In genomic region chr4:141332258-141332657, GRCm38 (mm10) we compare ENCODE assay signal across 25 mouse cellular contexts. TPM values are rescaled to one million over a fixed set of nuclear protein-coding genes. Genes with fewer than 3 reads are reported as not detected.
DNase-seq lines count a peak whose midpoint lies in the region; ATAC-seq and TF ChIP-seq lines count a peak whose summit lies in the region.
"Had no signal": no experiment of that assay in that cellular context is flagged by ENCODE, and none has a peak within 500 bp of the region (broad histone marks: within the 10 kb centered on the region; RNA-seq: fewer than 3 reads in every experiment).

No protein-coding gene starts in this region.

- no peak overlapping the region for H3K4me2 ChIP-seq in forebrain, embryonic 13.5 days
- no peak overlapping the region for H3K4me2 ChIP-seq in liver, postnatal 0 days (ENCODE audit: low read depth, low read length)
- H3K4me2 ChIP-seq in liver, embryonic 11.5 days = no peak overlapping the region
- H3K4me2 ChIP-seq in stomach, postnatal 0 days (replicated peaks; ENCODE audit: low read depth) = no peak overlapping the region
- H3K4me2 ChIP-seq: embryonic facial prominence, embryonic 12.5 days; heart, embryonic 12.5 days; heart, embryonic 15.5 days; hindbrain, embryonic 13.5 days; intestine, embryonic 15.5 days had no signal

- no peak for TF ChIP-seq CTCF in liver, postnatal 0 days (IDR thresholded peaks at IDR 0.05; ENCODE audit: low read depth)
- no peak for TF ChIP-seq CTCF in stomach, postnatal 0 days (IDR thresholded peaks at IDR 0.05; ENCODE audit: low read depth)

- H3K36me3 ChIP-seq in forebrain, embryonic 10.5 days (replicated peaks) = peaks cover 11% of the 10 kb centered on the region
- no peaks in the 10 kb centered on the region for H3K36me3 ChIP-seq in forebrain, embryonic 13.5 days (ENCODE audit: poor library complexity, severe bottlenecking)
- H3K36me3 ChIP-seq in liver, postnatal 0 days (replicated peaks; ENCODE audit: insufficient read depth, low read length) = 0 out of 2 replicates have a peak, but pooled peaks cover 3% of the 10 kb centered on the region
- H3K36me3 ChIP-seq in liver, embryonic 11.5 days (ENCODE audit: control insufficient read depth, insufficient read depth, low read length) = no peaks in the 10 kb centered on the region; the same call in 1 of the 2 replicates
- no peaks in the 10 kb centered on the region for H3K36me3 ChIP-seq in stomach, postnatal 0 days (ENCODE audit: control insufficient read depth, insufficient read depth, low read length)
- H3K36me3 ChIP-seq: embryonic facial prominence, embryonic 12.5 days; heart, embryonic 15.5 days; hindbrain, embryonic 13.5 days; intestine, embryonic 15.5 days had no signal

- peaks cover 46% of the 10 kb centered on the region for H3K4me1 ChIP-seq in forebrain, embryonic 10.5 days
- peaks cover 22% of the 10 kb centered on the region for H3K4me1 ChIP-seq in forebrain, embryonic 13.5 days
- no peaks in the 10 kb centered on the region for H3K4me1 ChIP-seq in liver, postnatal 0 days (ENCODE audit: insufficient read depth)
- H3K4me1 ChIP-seq in liver, embryonic 11.5 days (replicated peaks; ENCODE audit: control insufficient read depth, insufficient read depth, low read length) = 0 out of 2 replicates have a peak, but pooled peaks cover 5% of the 10 kb centered on the region
- no peaks in the 10 kb centered on the region for H3K4me1 ChIP-seq in stomach, postnatal 0 days (replicated peaks; ENCODE audit: control insufficient read depth, insufficient read depth)

- H3K9ac ChIP-seq in forebrain, embryonic 13.5 days = no peak overlapping the region
- H3K9ac ChIP-seq in liver, postnatal 0 days (replicated peaks) = no peak overlapping the region
- H3K9ac ChIP-seq in liver, embryonic 11.5 days (ENCODE audit: low read depth, low read length) = no peak overlapping the region
- H3K9ac ChIP-seq in stomach, postnatal 0 days (ENCODE audit: low read length) = no peak overlapping the region
- H3K9ac ChIP-seq: embryonic facial prominence, embryonic 12.5 days; forebrain, postnatal 0 days; heart, embryonic 12.5 days; heart, embryonic 15.5 days; hindbrain, embryonic 13.5 days; intestine, embryonic 15.5 days had no signal

- DNase-seq in forebrain, embryonic 10.5 days (ENCODE audit: extremely low spot score, low spot score) = no peak
- peak; percentile 51 for DNase-seq in liver, postnatal 0 days
- no peak for DNase-seq in liver, embryonic 11.5 days (ENCODE audit: low spot score)
- DNase-seq in stomach, postnatal 0 days (ENCODE audit: low spot score) = no peak
- DNase-seq in thymus, postnatal 0 days (ENCODE audit: low spot score) = no peak
- DNase-seq: adrenal gland, postnatal 10 days; cerebellum, adult 18-20 months; cerebellum, adult 9-10 months; cerebellum, postnatal 14 days; forebrain, postnatal 0 days; gastrocnemius, postnatal 25 days; heart, adult 18-20 months; heart, postnatal 10 days; heart, postnatal 36 days had no signal

- H3K27me3 ChIP-seq in forebrain, embryonic 10.5 days (ENCODE audit: poor library complexity, severe bottlenecking) = no peaks in the 10 kb centered on the region; the same call in 1 of the 2 replicates
- H3K27me3 ChIP-seq in forebrain, embryonic 13.5 days = no peaks in the 10 kb centered on the region
- no peaks in the 10 kb centered on the region for H3K27me3 ChIP-seq in liver, postnatal 0 days (ENCODE audit: insufficient read depth, low read length)
- peaks cover 4% of the 10 kb centered on the region; the same call in 1 of the 2 replicates for H3K27me3 ChIP-seq in liver, embryonic 11.5 days (replicated peaks; ENCODE audit: control insufficient read depth, insufficient read depth, low read length)
- no peaks in the 10 kb centered on the region for H3K27me3 ChIP-seq in stomach, postnatal 0 days (ENCODE audit: control insufficient read depth, insufficient read depth, low read length)
- H3K27me3 ChIP-seq: embryonic facial prominence, embryonic 12.5 days; heart, embryonic 12.5 days; heart, embryonic 15.5 days; intestine, embryonic 15.5 days; Patski had no signal

- 0 out of 2 replicates have a peak overlapping the region, but pooled peaks have one; percentile 91 for H3K27ac ChIP-seq in forebrain, embryonic 10.5 days
- H3K27ac ChIP-seq in forebrain, embryonic 13.5 days = no peak overlapping the region
- H3K27ac ChIP-seq in liver, postnatal 0 days (ENCODE audit: low read depth) = peak overlapping the region; percentile 49; the same call in 1 of the 2 replicates
- no peak overlapping the region for H3K27ac ChIP-seq in liver, embryonic 11.5 days (ENCODE audit: low read depth, low read length)
- H3K27ac ChIP-seq in stomach, postnatal 0 days (replicated peaks) = peak overlapping the region; percentile 45; the same call in 1 of the 2 replicates
- H3K27ac ChIP-seq: embryonic facial prominence, embryonic 12.5 days; heart, embryonic 15.5 days; hindbrain, embryonic 10.5 days; hindbrain, embryonic 13.5 days; intestine, embryonic 15.5 days had no signal

- 82% methylated on average over 7 of the region's 7 CpGs for WGBS in forebrain, embryonic 10.5 days
- 86% methylated on average over 7 of the region's 7 CpGs for WGBS in forebrain, embryonic 13.5 days
- 57% methylated on average over 7 of the region's 7 CpGs for WGBS in liver, postnatal 0 days (ENCODE audit: insufficient replicate concordance)
- WGBS in liver, embryonic 11.5 days = 66% methylated on average over 7 of the region's 7 CpGs
- WGBS in stomach, postnatal 0 days = 49% methylated on average over 7 of the region's 7 CpGs

- H3K4me3 ChIP-seq in forebrain, embryonic 10.5 days = no peak overlapping the region
- H3K4me3 ChIP-seq in forebrain, embryonic 13.5 days = no peak overlapping the region
- no peak overlapping the region for H3K4me3 ChIP-seq in liver, postnatal 0 days (ENCODE audit: low read depth, low read length)
- no peak overlapping the region for H3K4me3 ChIP-seq in liver, embryonic 11.5 days (ENCODE audit: low read depth, low read length)
- no peak overlapping the region for H3K4me3 ChIP-seq in stomach, postnatal 0 days (ENCODE audit: low read depth, low read length)
- H3K4me3 ChIP-seq: embryonic facial prominence, embryonic 12.5 days; erythroblast, embryonic 14.5 days; heart, embryonic 12.5 days; heart, embryonic 15.5 days; hindbrain, embryonic 10.5 days; hindbrain, embryonic 13.5 days; intestine, embryonic 15.5 days had no signal

- H3K9me3 ChIP-seq in forebrain, embryonic 10.5 days = no peaks in the 10 kb centered on the region
- no peaks in the 10 kb centered on the region for H3K9me3 ChIP-seq in forebrain, embryonic 13.5 days (replicated peaks)
- no peaks in the 10 kb centered on the region for H3K9me3 ChIP-seq in liver, postnatal 0 days (ENCODE audit: low read length)
- H3K9me3 ChIP-seq in liver, embryonic 11.5 days (ENCODE audit: control insufficient read depth, low read length) = no peaks in the 10 kb centered on the region
- H3K9me3 ChIP-seq in stomach, postnatal 0 days (ENCODE audit: control insufficient read depth, low read length) = no peaks in the 10 kb centered on the region
- H3K9me3 ChIP-seq: embryonic facial prominence, embryonic 12.5 days; heart, embryonic 12.5 days; heart, embryonic 15.5 days; hindbrain, embryonic 10.5 days; hindbrain, embryonic 13.5 days; intestine, embryonic 15.5 days had no signal

- TF ChIP-seq EP300 in liver, postnatal 0 days (IDR thresholded peaks at IDR 0.05; ENCODE audit: low read depth) = no peak
- no peak for TF ChIP-seq EP300 in stomach, postnatal 0 days (optimal IDR thresholded peaks at IDR 0.05)

- ATAC-seq in forebrain, embryonic 13.5 days = no peak
- ATAC-seq in liver, postnatal 0 days = peak; percentile 76
- ATAC-seq in liver, embryonic 11.5 days (replicated peaks; ENCODE audit: low FRiP score) = no peak
- peak; percentile 46 for ATAC-seq in stomach, postnatal 0 days (ENCODE audit: low FRiP score, low TSS enrichment)
- ATAC-seq: forebrain, embryonic 14.5 days; forebrain, postnatal 0 days; hindbrain, embryonic 16.5 days; intestine, embryonic 15.5 days; Patski had no signal

RNA-seq across cellular contexts. Expression of gene Epha2, which starts 31.2 kb away (rescaled TPM):
- polyA plus RNA-seq in forebrain, embryonic 10.5 days (2016; fragmentation: Nextera tagmentation; extraction: Ambion mirVana) = 3.3 and 3.7 TPM in 2 replicates
- 1.0 and 1.3 TPM in 2 replicates for polyA plus RNA-seq in forebrain, embryonic 13.5 days (2015; fragmentation: Nextera tagmentation; extraction: Ambion mirVana)
- polyA plus RNA-seq in liver, postnatal 0 days (2015; fragmentation: Nextera tagmentation; extraction: Ambion mirVana) = 1.5 and 2.4 TPM in 2 replicates
- polyA plus RNA-seq in liver, embryonic 11.5 days (2014; fragmentation: Nextera tagmentation; extraction: Ambion mirVana) = 2.5 and 2.9 TPM in 2 replicates
- polyA plus RNA-seq in stomach, postnatal 0 days (2015; fragmentation: Nextera tagmentation; extraction: Ambion mirVana) = 3.9 and 4.9 TPM in 2 replicates
- 0.55 and 0.58 TPM in 2 replicates for polyA plus RNA-seq in thymus, postnatal 0 days (2015; fragmentation: Nextera tagmentation; extraction: Ambion mirVana)
- polyA plus RNA-seq: erythroblast, embryonic 14.5 days had no signal

RNA-seq across cellular contexts. Expression of gene Fam131c, which starts 35.8 kb away (rescaled TPM):
- 0.55 and 0.63 TPM in 2 replicates for polyA plus RNA-seq in forebrain, embryonic 10.5 days (2016; fragmentation: Nextera tagmentation; extraction: Ambion mirVana)
- 3.3 and 3.8 TPM in 2 replicates for polyA plus RNA-seq in forebrain, embryonic 13.5 days (2015; fragmentation: Nextera tagmentation; extraction: Ambion mirVana)
- polyA plus RNA-seq in liver, postnatal 0 days (2015; fragmentation: Nextera tagmentation; extraction: Ambion mirVana) = 0.53 and 0.96 TPM in 2 replicates
- 0.45 and 0.64 TPM in 2 replicates for polyA plus RNA-seq in liver, embryonic 11.5 days (2014; fragmentation: Nextera tagmentation; extraction: Ambion mirVana)
- 3.4 and 3.6 TPM in 2 replicates for polyA plus RNA-seq in stomach, postnatal 0 days (2015; fragmentation: Nextera tagmentation; extraction: Ambion mirVana)
- polyA plus RNA-seq in thymus, postnatal 0 days (2015; fragmentation: Nextera tagmentation; extraction: Ambion mirVana) = 0.25 TPM in 1 of 2 replicates, not detected in the other
- polyA plus RNA-seq: erythroblast, embryonic 14.5 days had no signal

Comparison
In these comparisons a context has a peak if more than half of its experiments do, and no peak if none do; other contexts are left out.
1. H3K27ac ChIP-seq: peak in forebrain, embryonic 10.5 days (single experiment), liver, postnatal 0 days (single experiment) and stomach, postnatal 0 days (single experiment); none in forebrain, embryonic 13.5 days (single experiment) and liver, embryonic 11.5 days (single experiment).
2. ATAC-seq: peak in liver, postnatal 0 days (single experiment) and stomach, postnatal 0 days (single experiment); none in forebrain, embryonic 13.5 days (single experiment) and liver, embryonic 11.5 days (single experiment).